Mouse (Mus musculus) heart, embryonic 16.5 days (tissue): Measurements from ENCODE around the gene St6galnac6. TPM values are rescaled to one million over a fixed set of nuclear protein-coding genes. Genes with fewer than 3 reads are reported as not detected.

Source experiments
- ATAC-seq: fragments of 200-750 bp; cut with Nextera tagmentation; replicated peaks from 2 replicates; pipeline ENCODE4 v1.8.0; 2017; ENCODE audit warnings: moderate number of reproducible peaks; ENCODE audit not compliant: insufficient read depth, low FRiP score; ENCODE audit errors: extremely low read depth
- H3K27ac ChIP-seq: fragments of 300-500 bp; sonication (generic); 2 replicates; pipeline ENCODE4 v1.5.1; 2014; ENCODE audit warnings: mild to moderate bottlenecking, low read length, control low read depth, moderate library complexity
- H3K27me3 ChIP-seq: fragments of 300-500 bp; sonication (generic); 2 replicates; pipeline ENCODE4 v1.6.1; 2014; ENCODE audit warnings: low read length, mixed read lengths; ENCODE audit not compliant: control insufficient read depth, insufficient read depth
- H3K36me3 ChIP-seq: fragments of 300-500 bp; sonication (generic); 2 replicates; pipeline ENCODE4 v1.6.1; 2014; ENCODE audit not compliant: control insufficient read depth, insufficient read depth
- H3K4me1 ChIP-seq: fragments of 300-500 bp; sonication (generic); 2 replicates; pipeline ENCODE4 v1.6.1; 2014; ENCODE audit warnings: low read length, mixed read lengths; ENCODE audit not compliant: control insufficient read depth, insufficient read depth
- H3K4me2 ChIP-seq: fragments of 300-500 bp; sonication (generic); 2 replicates; pipeline ENCODE4 v1.6.1; 2014; ENCODE audit warnings: low read depth, mild to moderate bottlenecking, control low read depth, low read length
- H3K4me3 ChIP-seq: fragments of 300-500 bp; sonication (generic); 2 replicates; pipeline ENCODE4 v1.5.1; 2014; ENCODE audit warnings: mild to moderate bottlenecking, control low read depth, low read length
- H3K9ac ChIP-seq: fragments of 300-500 bp; sonication (generic); 2 replicates; pipeline ENCODE4 v1.6.1; 2014; ENCODE audit warnings: low read length, control low read depth
- H3K9me3 ChIP-seq: fragments of 300-500 bp; sonication (generic); replicated peaks from 2 replicates; pipeline ENCODE4 v1.6.1; 2016; ENCODE audit warnings: low read length; ENCODE audit not compliant: control insufficient read depth
- WGBS: fragments of 180-500 bp; shearing (Covaris S2); extraction: QIAGEN DNeasy Blood & Tissue Kit; methylation state at CpG from one replicate; pipeline ENCODE4 v1.1.7; 2014; 5-methylcytosine and 5-hydroxymethylcytosine counted together
- microRNA counts: library from miRNA; unstranded; fragments of <30 nt; microRNA quantifications from one replicate; lab custom pipeline; 2016
- microRNA-seq: library from miRNA; unstranded; fragments of <30 nt; microRNA quantifications from one replicate; pipeline ENCODE4, GENCODE M21; 2017
- polyA plus RNA-seq: library from polyadenylated mRNA; unstranded; fragments of >200 nt; fragmentation: Nextera tagmentation; extraction: Ambion mirVana; gene quantifications from 2 replicates; pipeline ENCODE4 v1.2.1, GENCODE M21; 2015

Gene St6galnac6
- polyA plus RNA-seq, 1 experiment from 2014 or later, result 33.4 TPM

DNA sequence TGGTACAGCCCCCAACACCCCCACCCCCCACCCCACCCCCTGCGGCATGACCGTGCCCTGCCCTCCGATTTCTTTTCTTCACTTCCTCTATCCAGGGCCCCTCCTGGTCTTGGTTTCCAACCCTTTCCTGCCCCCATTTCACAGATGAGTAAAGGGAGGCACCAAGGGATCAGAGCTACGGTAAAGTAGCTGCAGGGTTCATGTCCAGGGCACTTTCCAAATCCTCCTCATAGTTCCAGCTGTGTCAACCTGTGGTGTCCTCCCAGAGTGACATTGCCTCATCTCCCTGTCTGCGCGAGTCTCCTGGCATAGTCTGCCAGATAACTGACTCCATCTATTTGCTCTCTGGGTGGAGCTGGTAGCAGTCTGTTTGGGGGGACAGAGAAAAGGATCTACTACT is 66.3 kb downstream of the St6galnac6 start:
- H3K9me3 ChIP-seq, result no peaks in the 10 kb centered on the region
- H3K36me3 ChIP-seq, result no peaks in the 10 kb centered on the region
- no peak overlapping the region for H3K9ac ChIP-seq
- no peak overlapping the region for H3K4me2 ChIP-seq
- H3K27ac ChIP-seq, result peak overlapping the region; percentile 61
- no peak overlapping the region for H3K4me3 ChIP-seq
- peaks cover 32% of the 10 kb centered on the region for H3K4me1 ChIP-seq
- 64% methylated on average over 6 of the region's 6 CpGs for WGBS
- no peaks in the 10 kb centered on the region for H3K27me3 ChIP-seq
- ATAC-seq, result no peak

DNA sequence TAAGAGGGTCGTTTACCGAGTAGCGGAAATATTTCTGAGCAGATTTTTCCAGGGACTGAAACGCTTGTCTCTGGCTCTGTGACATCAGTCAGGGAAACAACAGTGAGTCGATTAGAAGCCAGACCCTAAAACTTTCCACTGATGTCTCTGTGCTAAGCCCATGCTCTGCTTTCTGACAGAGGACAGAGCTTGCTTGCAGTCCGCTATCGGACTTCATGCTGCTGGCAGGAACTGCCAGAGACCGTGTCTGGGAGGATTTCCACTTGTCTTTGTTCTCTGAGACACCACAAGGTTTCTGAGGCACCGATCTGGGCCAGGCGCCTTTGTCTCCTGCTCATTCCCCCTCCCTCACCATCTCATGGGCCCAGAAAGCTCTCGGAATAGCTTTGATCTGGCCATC is 68.3 kb downstream of the St6galnac6 start:
- Histone ChIP-seq H3K27ac (peak overlapping the region; percentile 70), H3K9ac (peak overlapping the region; percentile 2; the same call in 1 of the 2 replicates)

DNA sequence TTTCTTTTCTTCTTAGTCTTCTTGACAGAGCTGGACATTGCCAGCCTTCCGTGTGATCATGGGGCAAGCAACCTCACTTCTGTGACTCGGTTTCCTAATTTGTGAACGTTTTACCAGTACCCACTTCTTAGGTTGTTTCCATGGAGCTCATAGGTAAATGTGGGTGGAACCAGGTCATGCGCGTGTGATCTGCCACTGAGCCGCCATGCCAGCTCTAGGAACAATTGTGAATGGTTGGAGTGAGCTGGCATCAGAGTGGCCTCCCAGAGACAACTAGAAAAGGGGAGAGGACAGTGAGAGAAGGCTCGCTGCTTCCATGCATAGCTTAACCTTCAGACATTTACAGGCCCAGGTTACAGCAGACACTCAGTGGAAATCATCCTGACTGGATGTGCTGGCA is 68.7 kb downstream of the St6galnac6 start:
- no peak overlapping the region for H3K4me2 ChIP-seq
- no peak for ATAC-seq
- peak overlapping the region; percentile 70 for H3K27ac ChIP-seq
- H3K4me3 ChIP-seq, result no peak overlapping the region
- peaks cover 9% of the 10 kb centered on the region for H3K36me3 ChIP-seq
- peaks cover 18% of the 10 kb centered on the region for H3K4me1 ChIP-seq
- 80% methylated on average over 7 of the region's 7 CpGs for WGBS
- peak overlapping the region; percentile 2; the same call in 1 of the 2 replicates for H3K9ac ChIP-seq
- H3K9me3 ChIP-seq, result no peaks in the 10 kb centered on the region
- no peaks in the 10 kb centered on the region for H3K27me3 ChIP-seq

More for the DNA sequence above, 68.3 kb downstream of the St6galnac6 start:
- no peak overlapping the region for H3K4me3 ChIP-seq
- peaks cover 9% of the 10 kb centered on the region for H3K36me3 ChIP-seq
- H3K27me3 ChIP-seq, result no peaks in the 10 kb centered on the region
- H3K4me1 ChIP-seq, result peaks cover 18% of the 10 kb centered on the region
- no peaks in the 10 kb centered on the region for H3K9me3 ChIP-seq
- WGBS, result 25% methylated on average over 11 of the region's 11 CpGs
- peak; percentile 65 for ATAC-seq
- H3K4me2 ChIP-seq, result no peak overlapping the region

DNA sequence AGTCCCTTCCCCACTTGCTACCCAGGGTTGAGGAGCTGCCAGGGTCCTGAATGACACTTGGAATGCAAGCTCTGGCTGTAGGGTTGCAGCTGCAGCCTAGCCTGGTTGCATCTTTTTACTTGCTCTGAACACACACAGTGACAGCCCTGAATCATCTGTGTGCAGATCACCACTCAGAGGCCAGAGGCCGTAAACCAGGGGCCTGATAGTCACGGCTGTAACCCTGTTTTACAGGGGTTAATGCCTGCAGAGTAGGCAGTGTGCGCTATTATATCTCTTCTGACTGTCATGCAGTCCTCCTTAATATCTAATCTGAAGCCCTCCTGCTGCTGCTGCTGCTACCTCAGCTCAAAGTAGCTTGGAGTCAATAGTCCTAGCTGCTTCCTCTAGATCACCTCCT is 70.4 kb downstream of the St6galnac6 start:
- H3K36me3 ChIP-seq, result peaks cover 22% of the 10 kb centered on the region
- H3K4me2 ChIP-seq, result no peak overlapping the region
- H3K9me3 ChIP-seq, result no peaks in the 10 kb centered on the region
- 69% methylated on average over 3 of the region's 3 CpGs for WGBS
- no peak overlapping the region for H3K9ac ChIP-seq
- ATAC-seq, result no peak
- H3K27ac ChIP-seq, result no peak overlapping the region
- no peak overlapping the region for H3K4me3 ChIP-seq
- no peaks in the 10 kb centered on the region for H3K27me3 ChIP-seq
- H3K4me1 ChIP-seq, result peaks cover 16% of the 10 kb centered on the region

MicroRNAs encoded within 50 kb of the gene (microRNA counts, 519-probe panel; counts per million panel counts)
- not detected for microRNA mmu-miR-1954 (lab: Ali Mortazavi, UCI)

Small RNA genes lying within 50 kb of the gene (microRNA-seq; reads per million reads assigned to microRNA genes)
- gene Mir1954, result not detected

Other genes starting within 250 kb of the St6galnac6 start
- 36.7 and 38.4 TPM in 2 replicates for gene Ciz1, start 247.4 kb upstream of the St6galnac6 start, polyA plus RNA-seq
- gene Dnm1, start 246.4 kb upstream of the St6galnac6 start, polyA plus RNA-seq, result 2.4 and 2.7 TPM in 2 replicates
- gene 1110008P14Rik, start 217.8 kb upstream of the St6galnac6 start, polyA plus RNA-seq, result 46.3 and 46.5 TPM in 2 replicates
- gene Lcn2, start 211.5 kb upstream of the St6galnac6 start, polyA plus RNA-seq, result 1.9 and 2.5 TPM in 2 replicates
- gene Ptges2, start 203.8 kb upstream of the St6galnac6 start, polyA plus RNA-seq, result 44.2 and 50.7 TPM in 2 replicates
- gene Naif1, start 149.3 kb upstream of the St6galnac6 start, polyA plus RNA-seq, result 5.1 and 5.6 TPM in 2 replicates
- 12.2 and 12.8 TPM in 2 replicates for gene Slc25a25, start 148.3 kb upstream of the St6galnac6 start, polyA plus RNA-seq
- 5.8 and 6.6 TPM in 2 replicates for gene Fam102a, start 64.4 kb upstream of the St6galnac6 start, polyA plus RNA-seq
- 72.1 and 73.0 TPM in 2 replicates for gene Dpm2, start 28.9 kb upstream of the St6galnac6 start, polyA plus RNA-seq
- 0.16 and 0.32 TPM in 2 replicates for gene Pip5kl1, start 24.9 kb upstream of the St6galnac6 start, polyA plus RNA-seq
- gene 9430097D07Rik, start 24.0 kb upstream of the St6galnac6 start, polyA plus RNA-seq, result not detected in 2 replicates
- 40.6 and 40.7 TPM in 2 replicates for gene St6galnac4, start 12.6 kb upstream of the St6galnac6 start, polyA plus RNA-seq
- gene Ak1, start 22.0 kb downstream of the St6galnac6 start, polyA plus RNA-seq, result 470 and 488 TPM in 2 replicates
- gene Eng, start 46.9 kb downstream of the St6galnac6 start, polyA plus RNA-seq, result 170 and 176 TPM in 2 replicates
- 16.7 and 16.9 TPM in 2 replicates for gene Fpgs, start 104.4 kb downstream of the St6galnac6 start, polyA plus RNA-seq
- gene Cdk9, start 113.4 kb downstream of the St6galnac6 start, polyA plus RNA-seq, result 57.1 and 59.8 TPM in 2 replicates
- gene Sh2d3c, start 121.3 kb downstream of the St6galnac6 start, polyA plus RNA-seq, result 32.4 and 33.6 TPM in 2 replicates
- 0.17 and 0.26 TPM in 2 replicates for gene 6330409D20Rik, start 141.3 kb downstream of the St6galnac6 start, polyA plus RNA-seq
- gene Tor2a, start 157.5 kb downstream of the St6galnac6 start, polyA plus RNA-seq, result 38.1 and 38.9 TPM in 2 replicates
- 0.34 and 0.43 TPM in 2 replicates for gene Ttc16, start 175.9 kb downstream of the St6galnac6 start, polyA plus RNA-seq
- 5.2 and 6.1 TPM in 2 replicates for gene Ptrh1, start 176.1 kb downstream of the St6galnac6 start, polyA plus RNA-seq
- gene Cfap157, start 184.7 kb downstream of the St6galnac6 start, polyA plus RNA-seq, result 0.53 and 0.70 TPM in 2 replicates
- 28.0 and 29.2 TPM in 2 replicates for gene Stxbp1, start 247.5 kb downstream of the St6galnac6 start, polyA plus RNA-seq